ENCODE assay signal across 15 mouse cellular contexts in the genomic region with DNA sequence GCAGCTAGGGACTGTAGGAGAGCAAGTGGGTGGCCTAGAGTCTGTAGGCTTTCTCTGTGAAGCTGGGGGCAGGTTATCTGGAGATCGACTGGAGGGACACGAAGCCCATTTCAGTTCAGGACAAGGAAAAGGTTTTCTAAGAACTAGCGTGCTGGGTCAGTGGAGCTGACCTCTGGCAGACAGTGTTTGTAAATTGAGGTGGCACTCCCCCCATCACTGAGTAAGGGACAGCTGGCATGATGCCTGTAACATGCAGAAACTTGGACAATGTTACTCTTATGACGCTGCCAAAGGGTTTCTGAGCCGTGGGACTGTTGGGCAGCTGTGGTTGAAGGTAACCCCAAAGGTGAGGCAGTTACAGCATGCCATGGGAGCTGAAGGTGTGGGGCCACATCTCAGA. TPM values are rescaled to one million over a fixed set of nuclear protein-coding genes. Genes with fewer than 3 reads are reported as not detected.
DNase-seq lines count a peak whose midpoint lies in the region; ATAC-seq and TF ChIP-seq lines count a peak whose summit lies in the region.
"Had no signal": no experiment of that assay in that cellular context is flagged by ENCODE, and none has a peak within 500 bp of the region (broad histone marks: within the 10 kb centered on the region; RNA-seq: fewer than 3 reads in every experiment).

No protein-coding gene starts in this region.

- ATAC-seq in forebrain, embryonic 12.5 days (ENCODE audit: low FRiP score) = no peak
- ATAC-seq: forebrain, postnatal 0 days had no signal

- H3K4me2 ChIP-seq in forebrain, embryonic 12.5 days = no peak overlapping the region
- H3K4me2 ChIP-seq: heart, embryonic 13.5 days; limb, embryonic 15.5 days; neural tube, embryonic 12.5 days had no signal

- no peak overlapping the region for H3K9ac ChIP-seq in forebrain, embryonic 12.5 days
- H3K9ac ChIP-seq: forebrain, postnatal 0 days; heart, embryonic 13.5 days; limb, embryonic 15.5 days; neural tube, embryonic 12.5 days had no signal

- intact Hi-C loops in gastrocnemius, adult 2 months (cut with DNase I) = no loop called here

- no peak for TF ChIP-seq POLR2A in lung, adult 2 months (IDR thresholded peaks at IDR 0.05; ENCODE audit: borderline replicate concordance, extremely low read depth, low read depth, low read length)

- no peak overlapping the region for H3K27ac ChIP-seq in gastrocnemius, adult 2 months
- H3K27ac ChIP-seq in forebrain, embryonic 12.5 days = no peak overlapping the region
- H3K27ac ChIP-seq: heart, embryonic 13.5 days; limb, embryonic 15.5 days; neural tube, embryonic 12.5 days had no signal

- peak; percentile 14 for DNase-seq in gastrocnemius, adult 2 months
- DNase-seq in gastrocnemius, postnatal 25 days = no peak
- DNase-seq in lung, adult 2 months = peak; percentile 3
- no peak for DNase-seq in lung, postnatal 25 days (ENCODE audit: low spot score)
- DNase-seq in kidney, adult 9 months = peak; percentile 18
- DNase-seq in lung, postnatal 36 days = peak; percentile 7
- no peak for DNase-seq in layer of hippocampus, postnatal 36 days
- DNase-seq: cerebellum, adult 11-12 months; forebrain, postnatal 0 days; spleen, adult 18-20 months had no signal

- H3K4me1 ChIP-seq in lung, adult 2 months (ENCODE audit: control insufficient read depth, insufficient read depth, low read length) = 0 out of 2 replicates have a peak, but pooled peaks cover 3% of the 10 kb centered on the region
- peaks cover 8% of the 10 kb centered on the region for H3K4me1 ChIP-seq in forebrain, embryonic 12.5 days
- H3K4me1 ChIP-seq: heart, embryonic 13.5 days; limb, embryonic 15.5 days had no signal

- 57% methylated on average over 5 of the region's 5 CpGs for WGBS in lung, adult 2 months
- 83% methylated on average over 5 of the region's 5 CpGs for WGBS in forebrain, embryonic 12.5 days

- no peak for TF ChIP-seq CTCF in gastrocnemius, adult 2 months (IDR thresholded peaks at IDR 0.05)
- no peak for TF ChIP-seq CTCF in lung, adult 2 months (IDR thresholded peaks at IDR 0.05; ENCODE audit: insufficient read depth, low read length)

- H3K9me3 ChIP-seq in forebrain, embryonic 12.5 days = no peaks in the 10 kb centered on the region
- H3K9me3 ChIP-seq: heart, embryonic 13.5 days; limb, embryonic 15.5 days; neural tube, embryonic 12.5 days had no signal

- no peaks in the 10 kb centered on the region for H3K27me3 ChIP-seq in forebrain, embryonic 12.5 days
- H3K27me3 ChIP-seq: neural tube, embryonic 12.5 days had no signal

- peaks cover 9% of the 10 kb centered on the region; the same call in 1 of the 2 replicates for H3K36me3 ChIP-seq in forebrain, embryonic 12.5 days (replicated peaks)
- H3K36me3 ChIP-seq: limb, embryonic 15.5 days had no signal

- H3K4me3 ChIP-seq in gastrocnemius, adult 2 months = no peak overlapping the region
- H3K4me3 ChIP-seq in lung, adult 2 months (replicated peaks; ENCODE audit: extremely low read depth, low read depth, low read length) = no peak overlapping the region
- no peak overlapping the region for H3K4me3 ChIP-seq in forebrain, embryonic 12.5 days (replicated peaks)
- H3K4me3 ChIP-seq: erythroblast, embryonic 14.5 days; heart, embryonic 13.5 days; limb, embryonic 15.5 days; neural tube, embryonic 12.5 days had no signal

RNA-seq across cellular contexts. Expression of gene Atp6ap2, which starts 4.4 kb away (rescaled TPM):
- 10 to 100 TPM; 12.2 to 15.7 TPM for total RNA-seq in gastrocnemius, adult 2 months (2021)
- total RNA-seq in gastrocnemius, postnatal 25 days (2021) = 10 to 100 TPM; 11.4 to 11.8 TPM
- 12.4 and 21.5 TPM in 2 replicates for polyA plus RNA-seq in lung, adult 2 months (2012; rRNA removed)
- polyA plus RNA-seq in forebrain, embryonic 12.5 days (2016; fragmentation: Nextera tagmentation; extraction: Ambion mirVana) = 91.7 and 95.3 TPM in 2 replicates
- total RNA-seq in layer of hippocampus, postnatal 36 days (2021) = 100 to 1,000 TPM; 180 to 214 TPM

Comparison
In these comparisons a context has a peak if more than half of its experiments do, and no peak if none do; other contexts are left out.
1. DNase-seq: peak in gastrocnemius, adult 2 months (single experiment), lung, adult 2 months (single experiment), kidney, adult 9 months (single experiment) and lung, postnatal 36 days (single experiment); none in gastrocnemius, postnatal 25 days (single experiment), lung, postnatal 25 days (single experiment) and layer of hippocampus, postnatal 36 days (0 of 2).
2. RNA of gene Atp6ap2, which starts 4.4 kb away (total RNA-seq): 180 to 214 TPM in layer of hippocampus, postnatal 36 days; 12.2 to 15.7 TPM in gastrocnemius, adult 2 months and 11.4 to 11.8 TPM in gastrocnemius, postnatal 25 days; every median in the first group is over 10 times any median in the second.